Mouse (Mus musculus): ENCODE data around the gene Supt5.

- TF ChIP-seq CTCF (conservative IDR thresholded peaks at IDR 0.05; ENCODE audit: insufficient read depth, insufficient read length, low read depth, low read length) = no peak
- TF ChIP-seq POLR2A (IDR thresholded peaks at IDR 0.05; ENCODE audit: low read depth, low read length) = no peak
Measured at GRCm38 (mm10) chr7:28355221-28355620, 16.7 kb upstream of the Supt5 start.

Measured in kidney, adult 2 months (tissue).